Comparison of ENCODE assay signal across 8 mouse cellular contexts in genomic region chr16:79058775-79059558, GRCm38 (mm10). TPM values are rescaled to one million over a fixed set of nuclear protein-coding genes. Genes with fewer than 3 reads are reported as not detected.
DNase-seq lines count a peak whose midpoint lies in the region; ATAC-seq and TF ChIP-seq lines count a peak whose summit lies in the region.

No protein-coding gene starts in this region.

- no peaks in the 10 kb centered on the region for H3K4me1 ChIP-seq in hindbrain, embryonic 11.5 days (replicated peaks; ENCODE audit: control insufficient read depth, insufficient read depth, low read length)
- no peaks in the 10 kb centered on the region for H3K4me1 ChIP-seq in hindbrain, embryonic 13.5 days (replicated peaks)
- no peaks in the 10 kb centered on the region for H3K4me1 ChIP-seq in liver, postnatal 0 days (ENCODE audit: insufficient read depth)
- no peaks in the 10 kb centered on the region for H3K4me1 ChIP-seq in stomach, embryonic 16.5 days (ENCODE audit: control insufficient read depth, insufficient read depth, low read length)

- H3K9ac ChIP-seq in hindbrain, embryonic 11.5 days (ENCODE audit: low read depth, low read length): no peak overlapping the region
- H3K9ac ChIP-seq in hindbrain, embryonic 13.5 days: no peak overlapping the region
- H3K9ac ChIP-seq in liver, postnatal 0 days (replicated peaks): no peak overlapping the region
- H3K9ac ChIP-seq in stomach, embryonic 16.5 days (ENCODE audit: low read length): no peak overlapping the region

- no peak overlapping the region for H3K27ac ChIP-seq in hindbrain, embryonic 11.5 days (ENCODE audit: low read depth, low read length)
- H3K27ac ChIP-seq in hindbrain, embryonic 13.5 days: no peak overlapping the region
- no peak overlapping the region for H3K27ac ChIP-seq in liver, postnatal 0 days (ENCODE audit: low read depth)
- no peak overlapping the region for H3K27ac ChIP-seq in stomach, embryonic 16.5 days (ENCODE audit: low read length)

- H3K36me3 ChIP-seq in hindbrain, embryonic 11.5 days (ENCODE audit: control insufficient read depth, insufficient read depth, low read length): no peaks in the 10 kb centered on the region
- no peaks in the 10 kb centered on the region for H3K36me3 ChIP-seq in hindbrain, embryonic 13.5 days
- H3K36me3 ChIP-seq in liver, postnatal 0 days (replicated peaks; ENCODE audit: insufficient read depth, low read length): no peaks in the 10 kb centered on the region
- no peaks in the 10 kb centered on the region for H3K36me3 ChIP-seq in stomach, embryonic 16.5 days (ENCODE audit: control insufficient read depth, insufficient read depth, low read length)

- no peak overlapping the region for H3K4me3 ChIP-seq in hindbrain, embryonic 11.5 days (ENCODE audit: low read depth, low read length)
- no peak overlapping the region for H3K4me3 ChIP-seq in hindbrain, embryonic 13.5 days
- H3K4me3 ChIP-seq in liver, postnatal 0 days (ENCODE audit: low read depth, low read length): no peak overlapping the region
- H3K4me3 ChIP-seq in stomach, embryonic 16.5 days (replicated peaks; ENCODE audit: low read length): no peak overlapping the region

- WGBS in hindbrain, embryonic 11.5 days: 70% methylated on average over 12 of the region's 12 CpGs
- WGBS in hindbrain, embryonic 13.5 days: 63% methylated on average over 12 of the region's 12 CpGs
- WGBS in liver, postnatal 0 days (ENCODE audit: insufficient replicate concordance): 50% methylated on average over 12 of the region's 12 CpGs
- 20% methylated on average over 12 of the region's 12 CpGs for WGBS in stomach, embryonic 16.5 days

- no peaks in the 10 kb centered on the region for H3K27me3 ChIP-seq in hindbrain, embryonic 11.5 days (ENCODE audit: control insufficient read depth, insufficient read depth, low read length)
- H3K27me3 ChIP-seq in hindbrain, embryonic 13.5 days: no peaks in the 10 kb centered on the region
- H3K27me3 ChIP-seq in liver, postnatal 0 days (ENCODE audit: insufficient read depth, low read length): no peaks in the 10 kb centered on the region
- H3K27me3 ChIP-seq in stomach, embryonic 16.5 days (ENCODE audit: control insufficient read depth, insufficient read depth, low read length): no peaks in the 10 kb centered on the region

- ATAC-seq in hindbrain, embryonic 11.5 days (ENCODE audit: low FRiP score): no peak; the same call in 1 of the 2 replicates
- no peak for ATAC-seq in hindbrain, embryonic 13.5 days (ENCODE audit: low FRiP score)
- ATAC-seq in liver, postnatal 0 days: peak; percentile 95
- peak; percentile 83 for ATAC-seq in stomach, embryonic 16.5 days (ENCODE audit: insufficient read depth, low FRiP score)
- no peak for ATAC-seq in CD4-positive, CD25-positive, alpha-beta regulatory T cell, adult 4 months

- TF ChIP-seq CTCF in liver, postnatal 0 days (IDR thresholded peaks at IDR 0.05; ENCODE audit: low read depth): peak; percentile 61

- peak; percentile 27 for DNase-seq in hindbrain, embryonic 11.5 days (ENCODE audit: low spot score)
- DNase-seq in WW6 (ENCODE audit: low read depth, low spot score): peak; percentile 1
- DNase-seq in embryo, embryonic 9.5 days (ENCODE audit: extremely low spot score): peak; percentile 11
- DNase-seq in kidney, postnatal 25 days: peak; percentile 14 to 29
- peak; percentile 46 for DNase-seq in liver, postnatal 0 days

- H3K4me2 ChIP-seq in hindbrain, embryonic 11.5 days (replicated peaks; ENCODE audit: low read depth, low read length): no peak overlapping the region
- H3K4me2 ChIP-seq in hindbrain, embryonic 13.5 days: no peak overlapping the region
- H3K4me2 ChIP-seq in liver, postnatal 0 days (ENCODE audit: low read depth, low read length): peak overlapping the region; percentile 40
- H3K4me2 ChIP-seq in stomach, embryonic 16.5 days (ENCODE audit: low read depth, low read length): peak overlapping the region; percentile 25; the same call in 1 of the 2 replicates

- no peak for TF ChIP-seq EP300 in liver, postnatal 0 days (IDR thresholded peaks at IDR 0.05; ENCODE audit: low read depth)

- H3K9me3 ChIP-seq in hindbrain, embryonic 11.5 days (ENCODE audit: control insufficient read depth, low read length): no peaks in the 10 kb centered on the region
- H3K9me3 ChIP-seq in hindbrain, embryonic 13.5 days: no peaks in the 10 kb centered on the region
- no peaks in the 10 kb centered on the region for H3K9me3 ChIP-seq in liver, postnatal 0 days (ENCODE audit: low read length)
- no peaks in the 10 kb centered on the region for H3K9me3 ChIP-seq in stomach, embryonic 16.5 days (replicated peaks; ENCODE audit: control insufficient read depth, low read length)

RNA-seq across cellular contexts. Expression of gene Tmprss15, which starts 31.9 kb away (rescaled TPM):
- polyA plus RNA-seq in hindbrain, embryonic 11.5 days (2014; fragmentation: Nextera tagmentation; extraction: Ambion mirVana): not detected in 2 replicates
- not detected in 2 replicates for polyA plus RNA-seq in hindbrain, embryonic 13.5 days (2015; fragmentation: Nextera tagmentation; extraction: Ambion mirVana)
- polyA plus RNA-seq in liver, postnatal 0 days (2015; fragmentation: Nextera tagmentation; extraction: Ambion mirVana): not detected in 2 replicates
- polyA plus RNA-seq in stomach, embryonic 16.5 days (2015; fragmentation: Nextera tagmentation; extraction: Ambion mirVana): 0.05 and 0.09 TPM in 2 replicates
- not detected for polyA plus RNA-seq in CD4-positive, CD25-positive, alpha-beta regulatory T cell, adult 4 months (2017; shearing (Covaris generic))

Comparison
In these comparisons a context has a peak if more than half of its experiments do, and no peak if none do; other contexts are left out.
1. ATAC-seq: peak in liver, postnatal 0 days (single experiment) and stomach, embryonic 16.5 days (single experiment); none in hindbrain, embryonic 11.5 days (single experiment), hindbrain, embryonic 13.5 days (single experiment) and CD4-positive, CD25-positive, alpha-beta regulatory T cell, adult 4 months (single experiment).
2. H3K4me2 ChIP-seq: peak in liver, postnatal 0 days (single experiment) and stomach, embryonic 16.5 days (single experiment); none in hindbrain, embryonic 11.5 days (single experiment) and hindbrain, embryonic 13.5 days (single experiment).
3. Peak in every context shown above with its lines, with median percentiles within 50 percentile points of each other: DNase-seq.